Mouse (Mus musculus): ENCODE data around the gene Arhgap27.
"Not testable (repeated sequence)": the region's sequence is repeated elsewhere in the genome, so short reads cannot be mapped to it uniquely, and the experiment has no call there.

Arhgap27 gene

DNA sequence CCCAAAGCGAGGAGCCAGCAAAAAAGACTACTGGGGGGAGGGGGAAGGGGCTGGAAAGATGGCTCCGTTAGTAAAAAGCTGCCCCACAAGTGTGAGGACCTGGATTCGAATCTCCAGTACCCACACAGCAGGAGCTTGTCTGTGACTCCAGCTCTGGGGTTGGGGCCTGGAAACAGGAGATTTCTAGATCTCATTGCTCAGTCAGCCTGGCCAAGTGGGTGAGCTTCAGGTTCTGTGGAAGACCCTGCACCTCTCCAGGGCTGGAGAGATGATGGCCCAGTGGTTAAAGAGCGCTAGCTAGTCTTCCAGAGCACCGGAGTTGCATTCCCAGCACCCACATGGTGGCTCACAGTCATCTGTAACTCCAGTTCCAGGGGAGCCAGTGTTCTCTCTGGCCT lies 70.6 kb downstream of the Arhgap27 start:
- DNase-seq (ENCODE audit: low spot score), result no peak

- DNase-seq (ENCODE audit: low spot score), result no peak
Observed at GRCm38 (mm10) chr11:103292152-103292889, 71.2 kb downstream of the Arhgap27 start.

- not testable (repeated sequence) for DNase-seq (ENCODE audit: low spot score)
Observed at GRCm38 (mm10) chr11:103290841-103291240, 72.7 kb downstream of the Arhgap27 start.

DNA sequence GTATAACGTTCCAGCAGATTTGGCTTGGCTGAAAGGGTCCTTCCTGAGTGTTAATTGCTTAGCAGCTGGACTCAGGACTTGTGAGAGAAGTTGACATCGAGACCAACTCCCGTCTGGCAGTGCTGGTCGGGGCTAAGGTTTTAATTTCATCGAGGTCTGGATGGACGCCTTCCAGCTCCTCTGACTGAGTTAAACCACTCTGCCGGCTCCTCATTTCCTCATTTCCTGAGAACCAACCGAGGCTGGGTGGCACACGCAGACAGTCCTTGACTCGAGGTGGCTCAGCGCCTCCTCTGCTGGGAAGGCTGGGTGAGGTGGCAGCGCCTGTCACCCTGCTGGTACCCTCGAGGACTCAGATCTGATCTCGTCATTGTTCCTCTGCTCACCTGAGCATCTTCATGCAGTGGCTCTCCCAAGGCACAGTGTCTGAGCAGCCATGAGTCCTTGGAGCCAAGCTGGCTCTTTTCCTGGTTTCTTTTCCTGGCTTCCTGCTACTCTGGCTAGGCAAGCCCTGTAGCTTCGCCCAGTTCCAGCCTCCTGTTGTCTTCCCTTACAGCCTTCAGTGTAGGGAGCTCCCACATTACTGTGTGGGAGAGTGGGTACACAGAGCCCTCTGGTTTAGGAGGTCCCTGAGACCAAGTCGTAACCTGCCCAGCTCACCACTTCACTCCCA lies 75.1 kb downstream of the Arhgap27 start:
- no peak for DNase-seq (ENCODE audit: low spot score)

- no peak for DNase-seq (ENCODE audit: low spot score)
Observed at GRCm38 (mm10) chr11:103286910-103287309, 76.6 kb downstream of the Arhgap27 start.

DNA sequence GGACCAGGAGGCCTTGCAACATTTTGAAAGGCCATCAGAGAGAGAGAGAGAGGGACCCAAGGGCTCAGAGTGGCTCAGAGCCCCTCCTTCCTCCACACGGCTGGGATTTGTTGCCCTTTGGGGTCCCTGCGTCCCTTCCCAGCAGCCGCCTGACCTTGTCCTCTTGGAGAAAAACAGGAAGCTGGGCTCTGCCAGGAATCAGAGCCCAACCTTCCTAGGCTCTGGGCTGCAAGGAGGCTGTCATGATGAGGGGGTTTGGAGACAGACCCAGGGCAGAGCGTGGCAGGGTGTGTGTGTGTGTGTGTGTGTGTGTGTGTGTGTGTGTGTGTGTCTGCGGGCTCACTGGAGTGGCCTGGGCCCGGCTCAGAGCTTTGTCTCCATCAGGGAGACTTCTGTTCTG lies 77.5 kb downstream of the Arhgap27 start:
- DNase-seq (ENCODE audit: low spot score), result no peak

DNA sequence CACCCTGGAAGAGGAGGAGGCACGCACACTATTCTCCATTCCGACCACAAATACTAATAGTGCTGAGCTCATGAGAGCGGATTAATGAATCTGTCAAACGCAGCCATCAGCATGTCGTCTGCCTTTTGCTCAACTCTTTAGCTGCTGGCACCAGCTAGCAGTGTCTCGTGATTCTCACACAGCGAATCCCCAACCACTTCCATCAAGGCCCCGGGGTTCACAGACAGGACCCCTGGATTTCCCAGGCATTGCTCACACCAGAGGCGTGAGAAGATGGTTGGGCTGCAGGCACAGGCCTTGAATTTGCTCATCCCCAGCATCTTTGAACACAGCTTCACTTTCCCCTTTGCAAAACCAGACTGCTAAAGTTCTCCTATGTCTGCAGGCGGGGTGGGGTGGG lies 78.2 kb downstream of the Arhgap27 start:
- DNase-seq (ENCODE audit: low spot score), result no peak

- DNase-seq (ENCODE audit: low spot score), result no peak
Observed at GRCm38 (mm10) chr11:103281784-103282183, 81.7 kb downstream of the Arhgap27 start.
